Mouse (Mus musculus) forebrain, embryonic 13.5 days (tissue): Measurements from ENCODE around the gene Hltf. TPM values are rescaled to one million over a fixed set of nuclear protein-coding genes. Genes with fewer than 3 reads are reported as not detected.
"Not testable (repeated sequence)": the region's sequence is repeated elsewhere in the genome, so short reads cannot be mapped to it uniquely, and the experiment has no call there.

Source experiments
- ATAC-seq: fragments of 200-750 bp; cut with Nextera tagmentation; 2 replicates; pipeline ENCODE4 v1.8.0; 2017
- H3K27ac ChIP-seq: fragments of 300-500 bp; sonication (generic); 2 replicates; pipeline ENCODE4 v1.5.1; 2015; ENCODE audit warnings: inconsistent platforms, mild to moderate bottlenecking, moderate library complexity
- H3K27me3 ChIP-seq: fragments of 300-500 bp; sonication (generic); 2 replicates; pipeline ENCODE4 v1.6.1; 2015; ENCODE audit warnings: mild to moderate bottlenecking, inconsistent platforms
- H3K36me3 ChIP-seq: fragments of 300-500 bp; sonication (generic); 2 replicates; pipeline ENCODE4 v1.6.1; 2015; ENCODE audit warnings: mild to moderate bottlenecking, inconsistent platforms; ENCODE audit not compliant: poor library complexity, severe bottlenecking
- H3K4me1 ChIP-seq: fragments of 300-500 bp; sonication (generic); 2 replicates; pipeline ENCODE4 v1.6.1; 2015; ENCODE audit warnings: inconsistent platforms
- H3K4me2 ChIP-seq: fragments of 300-500 bp; sonication (generic); 2 replicates; pipeline ENCODE4 v1.6.1; 2015; ENCODE audit warnings: inconsistent platforms, mild to moderate bottlenecking, moderate library complexity
- H3K4me3 ChIP-seq: fragments of 300-500 bp; sonication (generic); 2 replicates; pipeline ENCODE4 v1.5.1; 2015; ENCODE audit warnings: mild to moderate bottlenecking, inconsistent platforms
- H3K9ac ChIP-seq: fragments of 300-500 bp; sonication (generic); 2 replicates; pipeline ENCODE4 v1.6.1; 2015; ENCODE audit warnings: mild to moderate bottlenecking, inconsistent platforms
- H3K9me3 ChIP-seq: fragments of 300-500 bp; sonication (generic); replicated peaks from 2 replicates; pipeline ENCODE4 v1.6.1; 2016; ENCODE audit warnings: inconsistent platforms
- WGBS: fragments of 180-500 bp; shearing (Covaris S2); methylation state at CpG from one replicate; pipeline ENCODE4 v1.1.7; 2015; 5-methylcytosine and 5-hydroxymethylcytosine counted together
- polyA plus RNA-seq: library from polyadenylated mRNA; unstranded; fragments of >200 nt; fragmentation: Nextera tagmentation; extraction: Ambion mirVana; gene quantifications from 2 replicates; pipeline ENCODE4 v1.2.1, GENCODE M21; 2015

The Hltf gene
- polyA plus RNA-seq: 23.5 and 25.9 TPM in 2 replicates

DNA sequence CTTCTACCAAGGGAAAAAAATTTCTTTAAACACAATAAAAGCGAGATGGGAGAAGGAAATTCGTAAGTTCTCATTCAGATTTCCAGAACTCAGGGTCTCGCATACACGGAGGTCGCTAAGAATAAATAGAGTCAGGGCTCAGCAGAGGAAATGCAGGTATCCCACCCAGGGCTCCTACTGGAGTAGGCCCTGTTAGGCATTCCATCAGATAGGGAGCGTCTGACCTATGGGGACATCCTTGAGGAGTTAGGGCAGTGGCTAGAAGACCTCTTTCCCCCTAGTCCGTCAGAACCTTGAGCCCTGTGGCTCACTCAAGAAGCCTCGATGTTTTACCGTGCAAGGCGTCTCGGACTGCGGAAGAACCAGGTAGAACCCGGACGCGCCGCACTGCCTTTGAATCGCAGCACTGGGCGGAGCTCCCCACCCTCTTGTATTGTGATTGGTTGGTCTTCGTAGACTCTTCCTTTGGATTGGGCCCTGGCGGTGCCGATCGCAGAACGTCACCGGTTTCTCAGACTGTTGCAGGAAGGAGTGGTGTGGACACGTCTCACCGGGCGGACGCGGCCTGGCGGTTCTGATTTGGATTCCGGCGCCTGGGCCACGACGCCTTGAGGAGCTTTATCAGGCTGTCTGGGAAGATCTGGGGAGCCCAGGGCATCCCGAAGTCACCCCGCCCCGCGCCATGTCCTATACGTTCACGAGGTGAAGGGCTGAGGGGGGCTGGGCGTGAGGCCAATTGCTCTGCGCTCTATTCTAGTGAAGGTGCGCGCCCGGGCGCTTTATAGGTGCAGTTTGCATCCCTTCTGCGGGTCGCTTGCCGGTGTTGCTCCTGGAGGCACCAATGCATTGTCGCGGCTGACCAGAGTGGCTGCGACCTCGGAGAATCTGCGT lies at the start of gene Hltf:
Hltf (plus strand) TSS at position 506 of the 891 bp plus-strand sequence.
- peak; percentile 100 for ATAC-seq
- no peaks in the 10 kb centered on the region for H3K27me3 ChIP-seq
- H3K9ac ChIP-seq: peak within 1 kb of the TSS; percentile 76
- peak within 1 kb of the TSS; percentile 63 for H3K27ac ChIP-seq
- peak within 1 kb of the TSS; percentile 80 for H3K4me3 ChIP-seq
- H3K4me2 ChIP-seq: peak within 1 kb of the TSS; percentile 68
- peaks cover 4% of the 10 kb centered on the region for H3K4me1 ChIP-seq
- under 1% methylated on average over 49 of the region's 54 CpGs for WGBS
- H3K9me3 ChIP-seq: no peaks in the 10 kb centered on the region
- peaks cover 6% of the 10 kb centered on the region for H3K36me3 ChIP-seq

DNA sequence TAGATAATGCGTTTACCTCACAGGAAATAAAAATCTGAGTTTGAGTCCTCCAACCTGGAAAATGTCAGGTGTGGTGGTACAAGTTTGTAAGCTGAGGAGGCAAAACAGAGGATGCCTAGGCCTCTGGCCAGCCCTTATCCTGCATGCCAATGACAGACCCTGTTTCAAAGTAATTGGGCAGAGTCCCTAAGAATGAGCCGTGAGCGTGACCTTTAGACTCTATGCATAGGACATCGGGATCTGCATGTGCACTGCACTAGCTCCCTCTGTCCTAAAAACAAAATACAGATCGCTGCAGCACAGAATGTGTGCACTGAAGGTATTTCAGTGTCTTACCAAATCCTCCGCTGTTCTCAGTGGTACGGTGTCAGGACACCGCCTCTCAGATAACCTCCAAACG lies 47.1 kb upstream of the Hltf start:
- Histone ChIP-seq H3K4me2 (no peak overlapping the region), H3K4me3 (no peak overlapping the region), H3K36me3 (peaks cover 20% of the 10 kb centered on the region), H3K27me3 (no peaks in the 10 kb centered on the region), H3K9me3 (no peaks in the 10 kb centered on the region), H3K27ac (no peak overlapping the region), H3K4me1 (no peaks in the 10 kb centered on the region), H3K9ac (no peak overlapping the region)
- ATAC-seq: no peak
- 92% methylated on average over 9 of the region's 9 CpGs for WGBS

DNA sequence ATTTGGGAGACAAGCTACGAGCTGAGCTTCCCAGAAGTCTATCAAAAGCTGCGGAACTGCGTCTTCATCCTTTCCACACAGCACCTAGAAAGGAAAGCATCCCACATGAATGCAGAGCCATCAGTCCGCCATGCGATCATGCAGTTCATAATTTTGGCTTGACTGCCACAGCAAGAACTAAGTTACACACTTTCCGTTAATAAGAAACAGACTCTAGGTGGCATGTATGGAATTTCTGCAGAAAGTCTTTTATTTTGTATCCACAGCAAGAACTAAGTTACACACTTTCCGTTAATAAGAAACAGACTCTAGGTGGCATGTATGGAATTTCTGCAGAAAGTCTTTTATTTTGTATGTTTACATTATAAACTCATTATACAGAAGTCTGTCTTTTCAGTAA lies 46.7 kb upstream of the Hltf start:
- WGBS: 93% methylated on average over 7 of the region's 7 CpGs
- H3K27ac ChIP-seq, H3K4me1 ChIP-seq, ATAC-seq, H3K9me3 ChIP-seq, H3K9ac ChIP-seq, H3K27me3 ChIP-seq, H3K4me3 ChIP-seq, H3K4me2 ChIP-seq: not testable (repeated sequence)
- peaks cover 24% of the 10 kb centered on the region for H3K36me3 ChIP-seq

DNA sequence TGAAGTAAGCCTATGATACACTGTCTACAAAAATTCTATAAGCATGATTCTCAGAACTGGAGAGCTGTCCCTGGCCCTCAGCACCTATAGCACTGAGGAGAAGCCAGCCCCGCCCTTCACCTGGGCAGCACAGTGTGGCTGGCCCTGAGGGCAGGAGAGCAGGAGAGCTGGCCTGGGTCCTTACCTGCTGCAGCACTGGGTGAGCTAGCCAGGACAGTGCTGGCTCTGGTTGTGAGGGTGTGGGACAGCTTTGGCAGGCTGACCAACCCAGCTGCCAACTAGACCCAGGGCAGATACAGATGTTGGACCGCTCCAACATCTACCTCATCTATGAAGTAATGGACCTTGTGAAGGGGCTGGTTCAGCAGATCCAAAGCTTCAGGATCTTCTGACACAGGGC lies 43.2 kb upstream of the Hltf start:
- H3K4me3 ChIP-seq: no peak overlapping the region
- peaks cover 45% of the 10 kb centered on the region for H3K36me3 ChIP-seq
- H3K27me3 ChIP-seq: no peaks in the 10 kb centered on the region
- WGBS: 100% methylated on average over 2 of the region's 2 CpGs
- H3K9me3 ChIP-seq: no peaks in the 10 kb centered on the region
- no peak overlapping the region for H3K27ac ChIP-seq
- H3K4me1 ChIP-seq: no peaks in the 10 kb centered on the region
- no peak overlapping the region for H3K4me2 ChIP-seq
- ATAC-seq: no peak
- H3K9ac ChIP-seq: no peak overlapping the region

DNA sequence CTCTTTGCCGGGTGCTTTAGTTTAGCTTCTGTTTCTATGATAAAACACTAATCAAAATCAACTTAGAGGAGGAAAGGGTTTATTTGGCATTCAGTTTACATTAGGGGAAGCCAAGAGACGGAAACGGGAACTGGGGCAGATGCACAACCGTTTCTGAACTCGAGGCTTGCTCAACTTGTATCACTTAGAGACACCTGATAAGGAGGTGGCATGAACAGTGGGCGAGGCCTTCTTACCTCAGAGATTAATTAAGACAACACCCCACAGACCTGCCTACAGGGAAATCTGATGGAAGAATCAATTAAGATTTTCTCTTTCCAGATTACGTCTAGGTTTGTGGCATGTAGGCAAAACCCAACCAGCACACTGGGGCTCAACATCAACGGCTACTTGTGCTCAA lies 39.5 kb upstream of the Hltf start:
- Histone ChIP-seq H3K9me3 (no peaks in the 10 kb centered on the region), H3K4me1 (no peaks in the 10 kb centered on the region), H3K4me3 (no peak overlapping the region), H3K4me2 (no peak overlapping the region), H3K36me3 (peaks cover 54% of the 10 kb centered on the region), H3K27me3 (no peaks in the 10 kb centered on the region), H3K9ac (no peak overlapping the region), H3K27ac (no peak overlapping the region)
- 91% methylated on average over 8 of the region's 8 CpGs for WGBS
- ATAC-seq: no peak

DNA sequence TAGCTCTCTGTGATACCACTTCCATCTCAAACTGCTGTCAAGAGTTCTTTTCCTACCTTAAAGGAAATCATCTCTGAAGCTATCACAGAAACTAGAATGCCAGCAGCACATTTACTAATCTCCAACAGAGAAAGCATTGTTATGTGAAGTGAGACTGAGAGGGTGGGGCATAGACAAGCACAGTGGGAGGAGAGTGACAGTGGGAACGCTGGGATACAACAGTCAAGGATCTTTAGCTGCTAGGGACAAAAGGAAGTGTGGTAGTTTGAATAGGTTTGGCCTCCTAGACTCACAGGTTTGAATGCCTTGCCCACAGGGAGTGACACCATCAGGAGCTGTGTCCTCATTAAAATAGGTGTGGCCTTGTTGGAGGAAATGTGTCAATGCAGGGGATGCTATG lies 33.8 kb upstream of the Hltf start:
- H3K4me1 ChIP-seq: no peaks in the 10 kb centered on the region
- H3K9ac ChIP-seq: no peak overlapping the region
- H3K9me3 ChIP-seq: no peaks in the 10 kb centered on the region; the same call in 1 of the 2 replicates
- H3K36me3 ChIP-seq: peaks cover 53% of the 10 kb centered on the region
- H3K27me3 ChIP-seq: no peaks in the 10 kb centered on the region
- no peak overlapping the region for H3K4me3 ChIP-seq
- no peak for ATAC-seq
- no peak overlapping the region for H3K27ac ChIP-seq
- H3K4me2 ChIP-seq: no peak overlapping the region
- WGBS: 50% methylated on average over 1 of the region's 1 CpGs

DNA sequence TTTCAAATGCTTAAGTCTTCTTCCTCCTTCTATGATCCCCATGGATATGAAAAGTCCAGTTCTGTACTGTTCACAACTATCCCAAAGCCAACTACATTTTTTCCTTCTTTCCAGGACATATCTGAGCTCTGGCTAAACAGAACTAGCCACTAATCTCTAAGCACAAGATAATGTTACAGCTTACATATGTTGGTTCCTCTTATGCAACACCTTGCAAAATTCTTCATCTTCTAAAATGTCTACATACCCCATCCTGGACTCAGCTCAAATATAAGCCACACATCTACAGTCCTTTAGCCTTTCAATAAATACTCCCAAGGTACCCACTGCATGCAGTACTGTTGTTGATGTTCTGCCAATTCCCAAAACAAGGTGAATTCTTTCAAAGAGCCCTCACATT lies 31.1 kb upstream of the Hltf start:
- Histone ChIP-seq H3K4me3 (no peak overlapping the region), H3K27me3 (no peaks in the 10 kb centered on the region), H3K27ac (no peak overlapping the region), H3K4me1 (no peaks in the 10 kb centered on the region), H3K9me3 (no peaks in the 10 kb centered on the region; the same call in 1 of the 2 replicates), H3K36me3 (peaks cover 47% of the 10 kb centered on the region), H3K4me2 (no peak overlapping the region), H3K9ac (no peak overlapping the region)
- ATAC-seq: no peak

DNA sequence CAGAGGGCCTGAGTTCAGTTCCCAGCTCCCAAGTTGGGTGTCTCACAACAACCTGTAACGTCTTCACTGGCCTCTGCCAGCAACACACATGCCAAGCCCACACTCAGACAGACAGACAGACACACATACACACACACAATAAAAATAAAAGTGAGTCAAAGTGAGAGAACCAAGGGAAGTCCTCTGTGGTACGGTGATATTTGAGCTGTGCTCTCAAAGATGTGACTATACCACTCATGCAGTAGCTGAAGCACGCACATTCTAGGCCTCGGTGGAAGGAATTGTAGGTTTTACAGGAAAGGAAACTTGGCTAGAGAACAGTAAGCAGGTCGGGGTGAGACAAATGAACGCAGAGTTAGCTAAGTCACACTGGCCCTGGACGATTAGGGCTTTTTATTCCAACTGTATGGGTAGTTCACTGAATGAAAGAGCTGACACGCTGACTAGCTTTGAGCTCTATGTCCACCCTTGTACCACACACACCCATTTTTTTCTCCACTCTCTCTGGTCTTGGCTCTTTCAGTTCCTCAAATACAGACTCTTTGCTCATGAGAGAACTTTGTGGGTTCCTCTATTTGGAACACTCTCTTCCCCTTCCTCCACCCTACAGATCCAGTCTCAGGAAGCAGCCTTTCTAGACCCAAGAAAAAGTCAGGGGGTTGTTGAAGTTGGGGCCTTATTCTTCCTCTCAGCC lies 30.5 kb upstream of the Hltf start:
- no peaks in the 10 kb centered on the region; the same call in 1 of the 2 replicates for H3K9me3 ChIP-seq
- peaks cover 46% of the 10 kb centered on the region for H3K36me3 ChIP-seq

DNA sequence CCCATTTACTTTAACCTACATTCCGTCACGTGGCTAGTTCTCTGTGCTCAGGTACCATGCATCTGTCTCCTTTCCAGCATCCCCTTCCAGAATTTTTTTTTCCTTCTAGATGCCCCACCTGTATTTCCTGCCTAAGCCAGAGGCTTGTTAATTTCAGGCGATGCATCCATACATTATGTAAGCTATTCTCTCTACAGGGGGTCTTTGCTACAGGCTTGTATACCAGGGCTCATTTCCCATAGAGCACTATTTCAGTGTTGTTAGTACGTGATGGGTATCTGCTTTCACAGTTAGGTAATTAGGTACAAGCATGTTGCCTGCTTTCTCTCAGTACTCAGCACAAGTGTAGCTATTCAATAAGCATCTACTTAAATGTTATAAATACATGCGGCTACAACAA lies 29.8 kb upstream of the Hltf start:
- no peak overlapping the region for H3K9ac ChIP-seq
- H3K4me3 ChIP-seq: no peak overlapping the region
- 87% methylated on average over 5 of the region's 5 CpGs for WGBS
- no peaks in the 10 kb centered on the region; the same call in 1 of the 2 replicates for H3K9me3 ChIP-seq
- H3K4me1 ChIP-seq: no peaks in the 10 kb centered on the region
- ATAC-seq: no peak
- peaks cover 39% of the 10 kb centered on the region for H3K36me3 ChIP-seq
- no peaks in the 10 kb centered on the region for H3K27me3 ChIP-seq
- no peak overlapping the region for H3K27ac ChIP-seq
- H3K4me2 ChIP-seq: no peak overlapping the region

More for the DNA sequence above, 30.5 kb upstream of the Hltf start:
- ATAC-seq: no peak
- Histone ChIP-seq H3K9ac (no peak overlapping the region), H3K4me2 (no peak overlapping the region), H3K4me1 (no peaks in the 10 kb centered on the region), H3K4me3 (no peak overlapping the region), H3K27ac (no peak overlapping the region), H3K27me3 (no peaks in the 10 kb centered on the region)
- WGBS: 88% methylated on average over 8 of the region's 8 CpGs

DNA sequence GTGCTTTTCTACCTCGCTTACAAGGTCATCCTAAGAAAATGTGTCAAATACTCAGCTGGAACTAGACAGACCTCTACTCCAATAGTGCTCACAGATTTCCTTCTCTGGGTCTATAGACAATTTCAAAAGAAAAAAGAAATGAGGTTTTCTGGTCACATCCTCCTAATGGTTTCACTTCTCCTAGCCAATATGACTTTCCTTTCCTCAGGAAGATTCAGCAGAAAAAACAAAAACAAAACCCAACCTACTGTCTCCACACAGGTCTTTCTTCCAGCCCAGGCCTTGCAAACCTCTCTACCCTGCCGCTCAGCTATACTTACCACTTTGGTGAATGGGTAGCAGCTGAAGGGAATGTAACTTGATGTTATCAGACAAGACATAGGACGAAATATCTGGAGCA lies 29.0 kb upstream of the Hltf start:
- no peak for ATAC-seq

DNA sequence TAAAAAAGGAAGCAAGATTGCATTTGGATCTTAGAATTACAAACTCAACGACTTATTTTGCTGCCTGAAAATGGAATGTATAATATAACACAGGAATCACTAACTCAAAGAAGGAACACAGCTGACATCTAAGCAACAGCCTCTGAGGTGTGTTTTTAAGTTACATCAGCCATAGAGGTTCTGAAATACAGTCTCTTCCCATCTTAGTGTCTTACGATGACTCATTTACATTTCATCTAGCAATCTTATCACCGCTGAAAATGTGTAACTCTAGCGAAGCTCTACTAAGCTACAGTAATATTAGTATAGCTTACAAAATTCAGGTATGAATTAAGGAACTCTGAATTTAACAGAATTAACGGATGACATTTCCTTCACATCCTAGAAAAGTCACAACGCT lies 26.8 kb upstream of the Hltf start:
- H3K36me3 ChIP-seq: peaks cover 10% of the 10 kb centered on the region
- peaks cover 12% of the 10 kb centered on the region for H3K4me1 ChIP-seq
- no peak overlapping the region for H3K27ac ChIP-seq
- H3K4me3 ChIP-seq: no peak overlapping the region
- ATAC-seq: no peak
- H3K4me2 ChIP-seq: no peak overlapping the region
- WGBS: 94% methylated on average over 6 of the region's 6 CpGs
- no peaks in the 10 kb centered on the region for H3K9me3 ChIP-seq
- no peak overlapping the region for H3K9ac ChIP-seq
- no peaks in the 10 kb centered on the region for H3K27me3 ChIP-seq

More for the DNA sequence above, 29.0 kb upstream of the Hltf start:
- Histone ChIP-seq H3K4me3 (no peak overlapping the region), H3K9ac (no peak overlapping the region), H3K27ac (no peak overlapping the region), H3K4me2 (no peak overlapping the region), H3K27me3 (no peaks in the 10 kb centered on the region), H3K4me1 (peaks cover 2% of the 10 kb centered on the region), H3K36me3 (peaks cover 31% of the 10 kb centered on the region), H3K9me3 (no peaks in the 10 kb centered on the region; the same call in 1 of the 2 replicates)
- 92% methylated on average over 3 of the region's 3 CpGs for WGBS
